Mouse (Mus musculus) heart, adult 2 months (tissue): ENCODE data around the gene Mmp13. TPM values are rescaled to one million over a fixed set of nuclear protein-coding genes. Genes with fewer than 3 reads are reported as not detected.
"Not testable (repeated sequence)": the region's sequence is repeated elsewhere in the genome, so short reads cannot be mapped to it uniquely, and the experiment has no call there.

Experiments
- DNase-seq, 2 experiments: peaks; one replicate each; pipeline ENCODE4 v3.0.0; 2021
- H3K27ac ChIP-seq: fragments of 200-600 bp; 2 replicates; pipeline ENCODE4 v1.8.1; 2022
- H3K27me3 ChIP-seq: fragments of 200-500 bp; 2 replicates; pipeline ENCODE4 v1.6.1; 2012; ENCODE audit warnings: mild to moderate bottlenecking, low read length, inconsistent platforms, mixed read lengths; ENCODE audit not compliant: control insufficient read depth, insufficient read depth
- H3K36me3 ChIP-seq: fragments of 200-500 bp; 2 replicates; pipeline ENCODE4 v1.6.1; 2012; ENCODE audit warnings: low read length, inconsistent platforms; ENCODE audit not compliant: control insufficient read depth, insufficient read depth
- H3K4me1 ChIP-seq: fragments of 200-500 bp; 2 replicates; pipeline ENCODE4 v1.6.1; 2011; ENCODE audit warnings: low read length; ENCODE audit not compliant: control insufficient read depth, insufficient read depth
- H3K4me3 ChIP-seq: fragments of 200-600 bp; 2 replicates; pipeline ENCODE4 v1.8.1; 2022
- H3K79me2 ChIP-seq: fragments of 200-500 bp; replicated peaks from 2 replicates; pipeline ENCODE4 v1.6.1; 2012; ENCODE audit warnings: mild to moderate bottlenecking, inconsistent platforms, low read length, moderate library complexity, mixed read lengths; ENCODE audit not compliant: control insufficient read depth, insufficient read depth
- H3K9ac ChIP-seq: fragments of 200-500 bp; 2 replicates; pipeline ENCODE4 v1.6.1; 2012; ENCODE audit warnings: low read depth, mild to moderate bottlenecking, control low read depth, inconsistent platforms, low read length, mixed read lengths
- CTCF ChIP-seq: fragments of 200-600 bp; IDR thresholded peaks from 2 replicates; pipeline ENCODE4 v1.8.1; 2022; ENCODE audit warnings: antibody characterized with exemption, mild to moderate bottlenecking, moderate library complexity
- EP300 ChIP-seq: fragments of 200-500 bp; IDR thresholded peaks from 2 replicates; pipeline ENCODE4 v1.6.1; 2011; ENCODE audit warnings: low read depth, low read length, control low read depth; ENCODE audit not compliant: insufficient read depth
- POLR2A ChIP-seq: fragments of 200-500 bp; IDR thresholded peaks from 2 replicates; pipeline ENCODE4 v1.6.1; 2011; ENCODE audit warnings: mild to moderate bottlenecking, low read depth, low read length, control low read depth; ENCODE audit not compliant: insufficient read depth
- WGBS: fragments of 180-500 bp; shearing (Covaris S2); methylation state at CpG from one replicate; pipeline ENCODE4 v1.1.7; 2018; 5-methylcytosine and 5-hydroxymethylcytosine counted together
- intact Hi-C: fragments of 180-260 bp; cut with DNase I; formaldehyde crosslinking; loops from one replicate; pipeline ENCODE4 v1.15.1; 2025
- polyA plus RNA-seq: library from polyadenylated mRNA; depleted of rRNA; stranded (reverse); fragments of >200 nt; gene quantifications from 2 replicates; pipeline ENCODE4 v1.2.3, GENCODE M21; 2012; rRNA removed
- total RNA-seq, 2 experiments: library from RNA; stranded (reverse); gene quantifications; 2 replicates each; pipeline ENCODE4 v1.2.3; 2021

The Mmp13 gene
- total and polyA plus RNA-seq, 3 experiments = 0.16 to 0.45 (median 0.44) TPM

GRCm38 (mm10) chr9:7282565-7283302 lies 10.4 kb downstream of the Mmp13 start:
- no peak for DNase-seq
- no peaks in the 10 kb centered on the region for H3K4me1 ChIP-seq
- no peak overlapping the region for H3K4me3 ChIP-seq
- no peaks in the 10 kb centered on the region for H3K79me2 ChIP-seq
- H3K27ac ChIP-seq = no peak overlapping the region
- no peak for TF ChIP-seq POLR2A
- TF ChIP-seq CTCF = no peak
- no peak for TF ChIP-seq EP300
- H3K36me3 ChIP-seq = no peaks in the 10 kb centered on the region
- H3K27me3 ChIP-seq = no peaks in the 10 kb centered on the region
- intact Hi-C loops = no loop called here
- no peak overlapping the region for H3K9ac ChIP-seq
- 87% methylated on average over 7 of the region's 7 CpGs for WGBS

GRCm38 (mm10) chr9:7283303-7283684 lies 11.0 kb downstream of the Mmp13 start:
- H3K9ac ChIP-seq, H3K79me2 ChIP-seq, H3K27me3 ChIP-seq, H3K36me3 ChIP-seq, H3K4me3 ChIP-seq, intact Hi-C loops, H3K4me1 ChIP-seq, DNase-seq, H3K27ac ChIP-seq: not testable (repeated sequence)
- 89% methylated on average over 2 of the region's 2 CpGs for WGBS

DNA sequence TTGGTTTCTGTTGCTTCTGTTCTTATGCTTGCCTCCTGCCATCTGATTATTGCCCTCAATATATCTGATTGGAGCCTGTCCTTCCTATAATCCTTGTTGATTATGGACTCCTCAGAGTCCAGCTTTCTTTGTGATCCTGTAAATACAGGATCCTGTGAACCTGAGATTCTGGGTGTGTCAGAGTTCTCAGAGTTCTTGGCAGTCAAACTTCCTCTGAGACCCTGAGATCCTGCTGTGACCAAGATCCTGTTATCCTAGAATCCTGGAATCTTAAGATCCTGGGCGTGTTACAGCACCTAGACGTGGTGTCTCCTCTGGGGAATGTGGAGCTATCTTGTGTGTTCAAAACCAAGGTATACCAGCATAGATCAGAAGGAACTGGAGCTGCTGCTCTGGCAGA lies 17.2 kb downstream of the Mmp13 start:
- no peak overlapping the region for H3K27ac ChIP-seq
- H3K27me3 ChIP-seq = no peaks in the 10 kb centered on the region
- no peak for TF ChIP-seq POLR2A
- TF ChIP-seq EP300 = no peak
- TF ChIP-seq CTCF = no peak
- no peaks in the 10 kb centered on the region for H3K4me1 ChIP-seq
- WGBS = 42% methylated on average over 2 of the region's 2 CpGs
- H3K9ac ChIP-seq = no peak overlapping the region
- H3K79me2 ChIP-seq = no peaks in the 10 kb centered on the region
- no peak for DNase-seq
- no peaks in the 10 kb centered on the region for H3K36me3 ChIP-seq
- H3K4me3 ChIP-seq = no peak overlapping the region
- intact Hi-C loops = no loop called here

GRCm38 (mm10) chr9:7289901-7290300 lies 17.6 kb downstream of the Mmp13 start:
- H3K79me2 ChIP-seq = no peaks in the 10 kb centered on the region
- no peaks in the 10 kb centered on the region for H3K27me3 ChIP-seq
- WGBS = 84% methylated on average over 12 of the region's 12 CpGs
- no peak for DNase-seq
- intact Hi-C loops = no loop called here
- TF ChIP-seq POLR2A (no peak), EP300 (no peak), CTCF (no peak)
- no peak overlapping the region for H3K4me3 ChIP-seq
- no peaks in the 10 kb centered on the region for H3K4me1 ChIP-seq
- H3K9ac ChIP-seq = no peak overlapping the region
- H3K27ac ChIP-seq = no peak overlapping the region
- no peaks in the 10 kb centered on the region for H3K36me3 ChIP-seq

GRCm38 (mm10) chr9:7292132-7292531 lies 19.8 kb downstream of the Mmp13 start:
- Histone ChIP-seq H3K4me1 (no peaks in the 10 kb centered on the region), H3K79me2 (no peaks in the 10 kb centered on the region), H3K4me3 (no peak overlapping the region), H3K9ac (no peak overlapping the region), H3K36me3 (no peaks in the 10 kb centered on the region), H3K27me3 (no peaks in the 10 kb centered on the region), H3K27ac (no peak overlapping the region)
- intact Hi-C loops = no loop called here
- DNase-seq = no peak
- TF ChIP-seq CTCF (0 out of 2 replicates have a peak, but pooled peaks have one; percentile 21), EP300 (no peak), POLR2A (no peak)
- 13% methylated on average over 1 of the region's 1 CpGs for WGBS

DNA sequence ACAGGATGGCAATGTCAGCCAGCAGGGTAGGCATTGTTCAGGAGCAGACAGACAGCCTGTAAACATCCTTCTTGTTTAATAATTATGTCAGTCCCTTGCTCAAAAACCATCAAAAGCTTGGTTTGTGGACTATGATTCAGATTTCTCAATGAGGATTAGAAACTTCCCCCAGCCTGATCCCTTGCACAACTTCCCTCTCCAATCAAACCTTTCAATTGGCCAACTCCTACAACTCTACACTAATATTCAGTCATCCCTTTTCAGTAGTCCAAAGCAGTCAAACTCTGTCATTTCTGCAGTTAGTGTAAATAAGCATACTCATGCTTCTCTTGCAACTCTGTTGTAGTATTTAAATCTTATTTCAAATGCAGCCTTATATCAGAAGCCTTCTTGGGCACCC lies 59.5 kb downstream of the Mmp13 start:
- no peak for TF ChIP-seq POLR2A
- TF ChIP-seq EP300 = no peak
- no peak for TF ChIP-seq CTCF
- Histone ChIP-seq H3K4me1 (no peaks in the 10 kb centered on the region), H3K27me3 (no peaks in the 10 kb centered on the region), H3K9ac (no peak overlapping the region), H3K27ac (no peak overlapping the region), H3K79me2 (no peaks in the 10 kb centered on the region), H3K4me3 (no peak overlapping the region), H3K36me3 (no peaks in the 10 kb centered on the region)
- intact Hi-C loops = no loop called here
- DNase-seq = no peak

Other genes with a start within 250 kb of the Mmp13 start
- gene Dync2h1, start 88.1 kb upstream of the Mmp13 start, total RNA-seq = 1 to 10 TPM; 1.3 to 1.4 TPM
- 0.35 and 1.1 TPM in 2 replicates for gene Dync2h1, start 88.1 kb upstream of the Mmp13 start, polyA plus RNA-seq
- 10 to 100 TPM; 55.0 to 65.8 TPM for gene Dcun1d5, start 88.0 kb upstream of the Mmp13 start, total RNA-seq
- gene Dcun1d5, start 88.0 kb upstream of the Mmp13 start, polyA plus RNA-seq = 14.3 and 18.6 TPM in 2 replicates
- under 1 TPM; 0.41 to 0.65 TPM for gene Mmp12, start 71.9 kb downstream of the Mmp13 start, total RNA-seq
- 0.20 and 0.49 TPM in 2 replicates for gene Mmp12, start 71.9 kb downstream of the Mmp13 start, polyA plus RNA-seq
- not detected for gene Mmp1b, start 115.5 kb downstream of the Mmp13 start, total RNA-seq
- not detected in 2 replicates for gene Mmp1b, start 115.5 kb downstream of the Mmp13 start, polyA plus RNA-seq
- gene Mmp3, start 173.3 kb downstream of the Mmp13 start, total RNA-seq = under 1 TPM; 0.34 to 0.43 TPM
- gene Mmp3, start 173.3 kb downstream of the Mmp13 start, polyA plus RNA-seq = 2.4 and 5.8 TPM in 2 replicates
- gene Mmp10, start 229.8 kb downstream of the Mmp13 start, total RNA-seq = not detected
- gene Mmp10, start 229.8 kb downstream of the Mmp13 start, polyA plus RNA-seq = not detected in 2 replicates